Mouse (Mus musculus) G1E (cell line): ENCODE measurements at regions not wholly inside any gene's neighbourhood (a gene's known extent, or its start where the extent isn't known, plus 50 kb on each side); places are given as distances from the start of the nearest gene placed in this dataset.
"Not testable (repeated sequence)": the region's sequence is repeated elsewhere in the genome, so short reads cannot be mapped to it uniquely, and the experiment has no call there.

Experiments
- ATAC-seq: 2 replicates; pipeline ENCODE4 v1.8.0; 2016; ENCODE audit warnings: mild to moderate bottlenecking; ENCODE audit not compliant: insufficient number of reproducible peaks, poor library complexity, low FRiP score, severe bottlenecking; ENCODE audit errors: extremely low read depth
- DNase-seq: peaks from one replicate; pipeline ENCODE4 v3.0.0; 2012; ENCODE audit warnings: low spot score
- H3K27me3 ChIP-seq: 2 replicates; pipeline ENCODE4 v1.6.1; 2012; ENCODE audit warnings: mild to moderate bottlenecking, low read length, inconsistent platforms; ENCODE audit not compliant: insufficient read depth
- H3K36me3 ChIP-seq: replicated peaks from 2 replicates; pipeline ENCODE3; 2012; ENCODE audit warnings: mild to moderate bottlenecking, inconsistent platforms
- H3K4me1 ChIP-seq: 2 replicates; pipeline ENCODE4 v1.6.1; 2012; ENCODE audit warnings: low read depth, low read length, inconsistent platforms, mixed read lengths; ENCODE audit not compliant: insufficient read depth
- H3K4me3 ChIP-seq: 2 replicates; pipeline ENCODE4 v1.5.1; 2012; ENCODE audit warnings: low read depth, mild to moderate bottlenecking, inconsistent platforms, low read length, moderate library complexity, mixed read lengths
- H3K9me3 ChIP-seq: replicated peaks from 2 replicates; pipeline ENCODE4 v1.6.1; 2012; ENCODE audit warnings: inconsistent platforms
- CTCF ChIP-seq: IDR thresholded peaks from 2 replicates; pipeline ENCODE4 v1.5.1; 2012; ENCODE audit warnings: low read depth, low read length, inconsistent platforms, mixed read lengths
- GATA1 ChIP-seq: IDR thresholded peaks from 2 replicates; pipeline ENCODE4 v1.6.1; 2012; ENCODE audit warnings: borderline replicate concordance, low read length, inconsistent platforms, mixed read lengths
- GATA2 ChIP-seq: IDR thresholded peaks from 2 replicates; pipeline ENCODE4 v1.6.1; 2012; ENCODE audit warnings: low read depth, low read length, inconsistent platforms, borderline replicate concordance
- POLR2AphosphoS5 ChIP-seq: IDR thresholded peaks from 2 replicates; pipeline ENCODE4 v1.6.1; 2012; ENCODE audit warnings: low read depth, low read length, inconsistent platforms; ENCODE audit not compliant: insufficient replicate concordance
- TAL1 ChIP-seq: conservative IDR thresholded peaks from 2 replicates; pipeline ENCODE4 v1.6.1; 2012; ENCODE audit warnings: low read depth, low read length, inconsistent platforms, mixed read lengths

DNA sequence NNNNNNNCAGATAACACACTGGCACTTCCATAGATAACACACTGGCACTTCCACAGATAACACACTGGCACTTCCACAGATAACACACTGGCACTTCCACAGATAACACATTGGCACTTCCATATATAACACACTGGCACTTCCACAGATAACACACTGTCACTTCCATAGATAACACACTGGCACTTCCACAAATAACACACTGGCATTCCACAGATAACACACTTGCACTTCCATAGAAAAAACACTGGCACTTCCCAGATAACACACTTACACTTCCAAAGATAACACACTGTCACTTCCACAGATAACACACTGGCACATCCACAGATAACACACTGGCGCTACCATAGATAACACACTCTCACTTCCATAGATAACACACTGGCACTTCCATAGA, 105.7 kb upstream of the Afdn start:
- not testable (repeated sequence) for H3K4me1 ChIP-seq, DNase-seq, H3K36me3 ChIP-seq, H3K4me3 ChIP-seq, H3K27me3 ChIP-seq, ATAC-seq
- peaks cover 34% of the 10 kb centered on the region for H3K9me3 ChIP-seq

- H3K36me3 ChIP-seq = no peaks in the 10 kb centered on the region
- no peak for TF ChIP-seq GATA2
- no peak for TF ChIP-seq TAL1
- TF ChIP-seq POLR2AphosphoS5 = no peak
- TF ChIP-seq GATA1 = no peak
- TF ChIP-seq CTCF = no peak
Observed at GRCm38 (mm10) chr17:13656065-13656464, 104.3 kb upstream of the Afdn start.

DNA sequence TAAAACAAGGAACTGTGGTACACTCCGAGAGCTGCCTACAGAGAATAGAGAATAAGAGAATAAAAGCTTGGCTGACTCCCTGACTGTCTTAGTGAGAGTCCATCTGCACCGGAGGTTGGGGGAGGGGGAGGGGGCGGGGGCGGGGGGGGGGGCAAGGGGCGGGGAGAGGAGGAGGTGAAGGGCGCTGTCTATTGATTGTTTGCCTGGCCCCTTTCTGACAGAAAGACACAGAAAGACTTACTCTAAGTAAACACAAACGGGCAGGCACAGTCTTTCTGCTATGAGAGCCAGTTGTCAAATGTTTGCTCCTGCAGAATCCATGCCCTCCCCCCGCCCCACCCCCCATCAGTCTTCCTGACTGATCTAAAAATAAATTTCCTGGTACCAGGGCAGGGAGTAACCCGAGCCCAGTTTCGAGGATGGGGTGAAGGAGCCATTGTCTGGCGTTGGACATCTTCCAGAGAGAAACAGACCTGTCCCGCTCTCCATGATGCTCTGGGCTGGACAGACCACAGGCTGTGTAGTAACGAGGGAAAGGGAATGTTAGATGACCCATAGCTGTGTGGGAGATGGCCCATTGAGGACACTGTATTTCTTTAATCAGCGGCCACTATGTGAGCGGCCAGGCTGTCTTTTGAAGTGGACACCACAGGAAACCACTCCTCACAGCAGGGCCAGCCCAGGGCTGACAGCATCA, 103.7 kb upstream of the Afdn start:
- no peak overlapping the region for H3K4me3 ChIP-seq
- peaks cover 52% of the 10 kb centered on the region for H3K9me3 ChIP-seq
- ATAC-seq = no peak
- DNase-seq = no peak
- H3K36me3 ChIP-seq = no peaks in the 10 kb centered on the region
- H3K4me1 ChIP-seq = no peaks in the 10 kb centered on the region
- H3K27me3 ChIP-seq = no peaks in the 10 kb centered on the region
- TF ChIP-seq GATA1 = no peak
- TF ChIP-seq POLR2AphosphoS5 = no peak
- no peak for TF ChIP-seq GATA2
- no peak for TF ChIP-seq TAL1
- TF ChIP-seq CTCF = no peak

More at GRCm38 (mm10) chr17:13656065-13656464, 104.3 kb upstream of the Afdn start:
- no peak for DNase-seq
- ATAC-seq = no peak
- H3K9me3 ChIP-seq = peaks cover 47% of the 10 kb centered on the region
- H3K4me3 ChIP-seq = no peak overlapping the region
- H3K27me3 ChIP-seq = no peaks in the 10 kb centered on the region
- H3K4me1 ChIP-seq = no peaks in the 10 kb centered on the region

- Histone ChIP-seq H3K27me3 (no peaks in the 10 kb centered on the region), H3K9me3 (peaks cover 57% of the 10 kb centered on the region), H3K4me1 (no peaks in the 10 kb centered on the region), H3K36me3 (no peaks in the 10 kb centered on the region), H3K4me3 (no peak overlapping the region)
- ATAC-seq = no peak
- DNase-seq = no peak
- no peak for TF ChIP-seq GATA1
- no peak for TF ChIP-seq GATA2
- TF ChIP-seq POLR2AphosphoS5 = no peak
- no peak for TF ChIP-seq TAL1
- no peak for TF ChIP-seq CTCF
Observed at GRCm38 (mm10) chr17:13657182-13657562, 103.2 kb upstream of the Afdn start.

DNA sequence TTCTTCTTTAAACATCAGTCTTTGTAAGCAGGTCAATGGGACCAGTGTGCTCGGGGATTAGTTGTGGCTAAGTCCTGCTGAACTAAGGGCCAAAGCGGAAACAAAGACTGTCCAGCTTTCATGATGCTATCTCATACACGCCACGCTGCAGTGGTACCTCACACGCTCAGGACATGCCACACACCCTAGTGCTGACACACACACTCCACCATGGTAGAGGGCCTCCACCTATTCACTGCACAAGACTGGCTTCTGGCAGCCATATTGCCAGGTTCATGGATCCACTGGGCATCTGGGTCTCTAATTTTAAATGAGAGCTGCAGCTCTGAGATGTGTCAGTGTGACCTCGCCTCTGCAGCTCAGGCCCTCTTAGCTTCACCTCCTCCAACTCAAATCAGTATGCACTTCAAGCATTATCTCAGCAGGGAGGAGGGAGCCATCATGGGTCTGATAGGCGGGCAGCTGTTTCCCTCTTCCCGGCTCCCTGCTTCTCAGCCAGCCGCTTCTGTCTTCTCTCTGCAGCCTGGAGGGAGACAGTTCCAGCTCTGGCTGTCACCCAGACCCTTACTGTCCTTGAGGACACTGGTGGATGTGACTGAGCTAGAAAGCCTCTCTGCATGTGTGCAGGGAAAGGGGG, 102.6 kb upstream of the Afdn start:
- H3K9me3 ChIP-seq = peaks cover 63% of the 10 kb centered on the region
- H3K27me3 ChIP-seq = no peaks in the 10 kb centered on the region
- DNase-seq (no peak), ATAC-seq (no peak)
- no peaks in the 10 kb centered on the region for H3K4me1 ChIP-seq
- H3K36me3 ChIP-seq = no peaks in the 10 kb centered on the region
- H3K4me3 ChIP-seq = no peak overlapping the region
- TF ChIP-seq CTCF (no peak), GATA1 (no peak), GATA2 (no peak), POLR2AphosphoS5 (no peak), TAL1 (no peak)

DNA sequence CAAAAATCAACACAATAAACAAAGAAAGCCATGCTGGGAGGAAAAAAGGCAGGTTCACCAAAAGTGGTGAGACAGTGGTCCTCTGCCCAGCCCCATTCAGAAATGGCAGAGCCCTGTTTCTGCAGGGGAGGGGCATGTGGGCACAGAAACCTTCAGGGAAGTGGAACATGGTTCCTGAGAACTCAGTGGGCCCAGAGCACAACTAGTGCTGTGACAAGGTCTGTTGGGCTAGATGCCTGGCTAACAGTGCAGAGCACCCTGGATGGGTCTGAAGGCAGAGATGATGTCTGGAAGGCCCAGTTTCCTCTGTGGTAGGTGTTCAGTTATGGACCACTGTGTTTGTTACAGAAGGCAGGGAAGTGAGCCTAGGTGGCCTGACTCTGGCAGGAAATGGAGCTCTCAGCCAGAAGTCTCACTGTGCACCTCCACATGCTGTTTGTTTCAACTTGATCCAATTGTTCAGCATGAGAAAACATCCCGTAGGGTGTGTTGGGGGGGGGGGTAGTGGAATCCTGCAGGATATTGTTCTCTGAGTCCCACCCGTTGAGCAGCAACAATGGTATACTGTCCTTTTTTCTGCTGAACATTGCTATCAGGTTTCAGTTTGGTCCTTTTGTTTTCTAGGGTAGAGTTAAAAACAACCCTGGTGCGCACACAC, 101.9 kb upstream of the Afdn start:
- Histone ChIP-seq H3K36me3 (no peaks in the 10 kb centered on the region), H3K4me3 (no peak overlapping the region), H3K27me3 (no peaks in the 10 kb centered on the region), H3K9me3 (peaks cover 70% of the 10 kb centered on the region), H3K4me1 (no peaks in the 10 kb centered on the region)
- TF ChIP-seq CTCF = no peak
- no peak for TF ChIP-seq GATA1
- no peak for TF ChIP-seq GATA2
- TF ChIP-seq TAL1 = no peak
- no peak for TF ChIP-seq POLR2AphosphoS5
- DNase-seq (no peak), ATAC-seq (no peak)
